Comparison of ENCODE assay signal across 32 mouse cellular contexts in the genomic region with DNA sequence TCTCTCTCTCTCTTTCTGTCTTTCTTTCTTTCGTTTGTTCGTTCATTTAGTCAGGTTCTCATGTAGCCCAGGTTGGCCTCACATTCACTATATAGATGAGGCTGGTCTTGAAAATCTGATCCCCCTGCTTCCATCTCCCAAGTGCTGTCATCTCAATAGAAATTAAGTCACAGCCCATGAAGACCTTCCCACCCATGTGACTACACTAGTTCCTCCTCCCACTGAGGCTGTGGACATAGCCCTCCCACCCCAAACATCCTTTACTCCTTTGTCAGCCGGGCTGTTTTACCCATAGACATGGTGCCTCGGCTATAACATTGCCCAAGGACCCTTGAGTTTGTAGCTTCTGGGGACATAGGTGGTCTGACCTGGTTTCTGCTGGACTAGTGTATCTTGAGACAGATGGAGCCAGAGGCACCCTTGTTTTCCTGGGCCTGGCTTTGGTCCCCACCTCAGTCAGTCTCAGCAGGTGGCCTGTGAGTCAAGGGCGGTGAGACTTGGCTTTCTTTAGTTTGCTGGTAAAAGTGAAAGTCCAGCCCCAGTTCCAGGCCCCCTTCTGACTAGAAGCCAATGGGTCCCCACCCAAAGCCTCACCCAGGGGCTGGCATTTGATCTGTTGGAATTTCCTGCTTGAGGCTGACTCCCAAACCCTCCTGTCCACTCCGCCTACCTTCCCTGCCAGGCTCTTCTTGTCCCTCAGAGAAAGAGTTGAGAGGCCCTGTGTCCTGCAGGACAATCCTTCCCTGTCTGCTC. TPM values are rescaled to one million over a fixed set of nuclear protein-coding genes. Genes with fewer than 3 reads are reported as not detected.
DNase-seq lines count a peak whose midpoint lies in the region; ATAC-seq and TF ChIP-seq lines count a peak whose summit lies in the region.
"Had no signal": no experiment of that assay in that cellular context is flagged by ENCODE, and none has a peak within 500 bp of the region (broad histone marks: within the 10 kb centered on the region; RNA-seq: fewer than 3 reads in every experiment).

No protein-coding gene starts in this region.

- TF ChIP-seq POLR2A in myocyte (IDR thresholded peaks at IDR 0.05; ENCODE audit: insufficient read length, low read depth) = no peak

- H3K9ac ChIP-seq in intestine, embryonic 16.5 days (ENCODE audit: low read depth, low read length) = no peak overlapping the region
- no peak overlapping the region for H3K9ac ChIP-seq in intestine, embryonic 15.5 days
- no peak overlapping the region for H3K9ac ChIP-seq in forebrain, embryonic 13.5 days
- H3K9ac ChIP-seq: forebrain, postnatal 0 days; heart, embryonic 13.5 days; kidney, embryonic 15.5 days; limb, embryonic 12.5 days; liver, embryonic 15.5 days; neural tube, embryonic 15.5 days; stomach, embryonic 15.5 days had no signal

- H3K36me3 ChIP-seq in intestine, embryonic 16.5 days (ENCODE audit: control insufficient read depth, insufficient read depth, low read length) = no peaks in the 10 kb centered on the region
- H3K36me3 ChIP-seq in intestine, embryonic 15.5 days = no peaks in the 10 kb centered on the region
- no peaks in the 10 kb centered on the region for H3K36me3 ChIP-seq in myocyte (ENCODE audit: control insufficient read depth, insufficient read depth)
- no peaks in the 10 kb centered on the region for H3K36me3 ChIP-seq in forebrain, embryonic 13.5 days (ENCODE audit: poor library complexity, severe bottlenecking)
- H3K36me3 ChIP-seq: heart, embryonic 13.5 days; hindbrain, embryonic 10.5 days; kidney, embryonic 15.5 days; limb, embryonic 12.5 days; liver, embryonic 15.5 days; neural tube, embryonic 15.5 days; stomach, embryonic 15.5 days had no signal

- peak; percentile 13; the same call in 1 of the 2 replicates for ATAC-seq in intestine, embryonic 16.5 days
- ATAC-seq in intestine, embryonic 15.5 days = no peak
- ATAC-seq in forebrain, embryonic 13.5 days = no peak
- ATAC-seq: forebrain, postnatal 0 days; hindbrain, embryonic 16.5 days; Patski had no signal

- WGBS in intestine, embryonic 16.5 days = 88% methylated on average over 6 of the region's 6 CpGs
- 81% methylated on average over 6 of the region's 6 CpGs for whole genome bisulfite sequencing in intestine, embryonic 15.5 days
- WGBS in forebrain, embryonic 13.5 days = 92% methylated on average over 6 of the region's 6 CpGs

- H3K4me2 ChIP-seq in intestine, embryonic 16.5 days (ENCODE audit: low read depth, low read length) = no peak overlapping the region
- H3K4me2 ChIP-seq in intestine, embryonic 15.5 days (replicated peaks) = no peak overlapping the region
- H3K4me2 ChIP-seq in myocyte (ENCODE audit: low read depth) = peak overlapping the region; percentile 44
- H3K4me2 ChIP-seq in forebrain, embryonic 13.5 days = no peak overlapping the region
- H3K4me2 ChIP-seq: heart, embryonic 13.5 days; kidney, embryonic 15.5 days; limb, embryonic 12.5 days; liver, embryonic 15.5 days; neural tube, embryonic 15.5 days; stomach, embryonic 15.5 days had no signal

- H3K4me3 ChIP-seq in intestine, embryonic 16.5 days (ENCODE audit: low read length) = no peak overlapping the region
- H3K4me3 ChIP-seq in intestine, embryonic 15.5 days (replicated peaks) = no peak overlapping the region
- no peak overlapping the region for H3K4me3 ChIP-seq in myocyte
- no peak overlapping the region for H3K4me3 ChIP-seq in forebrain, embryonic 13.5 days
- H3K4me3 ChIP-seq: heart, adult 2 months; heart, embryonic 13.5 days; hindbrain, embryonic 10.5 days; kidney, embryonic 15.5 days; left cerebral cortex, adult 2 months; limb, embryonic 12.5 days; liver, embryonic 15.5 days; neural tube, embryonic 15.5 days; stomach, embryonic 15.5 days had no signal

- H3ac ChIP-seq in myocyte (ENCODE audit: control insufficient read depth, insufficient read length) = no peak overlapping the region

- H3K79me2 ChIP-seq in myocyte (ENCODE audit: control insufficient read depth, insufficient read depth) = no peaks in the 10 kb centered on the region

- H3K4me1 ChIP-seq in intestine, embryonic 16.5 days (ENCODE audit: control insufficient read depth, insufficient read depth, low read length) = no peaks in the 10 kb centered on the region
- H3K4me1 ChIP-seq in intestine, embryonic 15.5 days (replicated peaks) = no peaks in the 10 kb centered on the region
- H3K4me1 ChIP-seq in forebrain, embryonic 13.5 days = no peaks in the 10 kb centered on the region
- H3K4me1 ChIP-seq: limb, embryonic 12.5 days; liver, embryonic 15.5 days; neural tube, embryonic 15.5 days; stomach, embryonic 15.5 days had no signal

- H3K27ac ChIP-seq in intestine, embryonic 16.5 days (ENCODE audit: low read length) = no peak overlapping the region
- H3K27ac ChIP-seq in intestine, embryonic 15.5 days = no peak overlapping the region
- no peak overlapping the region for H3K27ac ChIP-seq in forebrain, embryonic 13.5 days
- H3K27ac ChIP-seq: heart, embryonic 13.5 days; hindbrain, embryonic 10.5 days; kidney, embryonic 15.5 days; left cerebral cortex, adult 2 months; limb, embryonic 12.5 days; liver, embryonic 15.5 days; macrophage; neural tube, embryonic 15.5 days; stomach, embryonic 15.5 days had no signal

- DNase-seq in 3T3-L1 (ENCODE audit: low read depth, low spot score) (peak; percentile 20), ZHBTc4 (ENCODE audit: low read depth, low spot score) (peak; percentile 67)
- DNase-seq in kidney, adult 11 months = no peak
- no peak for DNase-seq in frontal cortex, postnatal 25 days (ENCODE audit: low spot score in 2 of 2)
- DNase-seq: adrenal gland, postnatal 14 days; cerebellum, adult 11 months; cerebellum, adult 9-10 months; cerebellum, postnatal 36 days; forebrain, postnatal 0 days; gastrocnemius, postnatal 14 days; heart, adult 2 months; kidney, postnatal 25 days; midbrain, embryonic 14.5 days; retina, postnatal 1 day; right cerebral cortex, postnatal 14 days; thymus, adult 18-20 months; thymus, postnatal 36 days had no signal

- no peaks in the 10 kb centered on the region for H3K27me3 ChIP-seq in intestine, embryonic 16.5 days (replicated peaks; ENCODE audit: control insufficient read depth, insufficient read depth, low read length)
- no peaks in the 10 kb centered on the region for H3K27me3 ChIP-seq in intestine, embryonic 15.5 days (replicated peaks)
- no peaks in the 10 kb centered on the region for H3K27me3 ChIP-seq in myocyte (ENCODE audit: control insufficient read depth, insufficient read depth, insufficient read length)
- H3K27me3 ChIP-seq in forebrain, embryonic 13.5 days = no peaks in the 10 kb centered on the region
- H3K27me3 ChIP-seq: heart, embryonic 13.5 days; kidney, embryonic 15.5 days; limb, embryonic 12.5 days; liver, embryonic 15.5 days; neural tube, embryonic 15.5 days; Patski; stomach, embryonic 15.5 days had no signal

- H3K9me3 ChIP-seq in intestine, embryonic 16.5 days (ENCODE audit: control insufficient read depth, low read length) = no peaks in the 10 kb centered on the region
- no peaks in the 10 kb centered on the region for H3K9me3 ChIP-seq in intestine, embryonic 15.5 days
- H3K9me3 ChIP-seq in forebrain, embryonic 13.5 days (replicated peaks) = no peaks in the 10 kb centered on the region
- H3K9me3 ChIP-seq: kidney, embryonic 15.5 days; liver, embryonic 15.5 days; neural tube, embryonic 15.5 days; stomach, embryonic 15.5 days had no signal

TF ChIP-seq in myocyte, 11 proteins besides CTCF, POLR2A, EP300 and RAD21:
- TF ChIP-seq REST (IDR thresholded peaks at IDR 0.05; ENCODE audit: insufficient read depth, insufficient read length) (no peak), MYOD1 (IDR thresholded peaks at IDR 0.05; ENCODE audit: control insufficient read depth in 1 of 3, insufficient read length in 2 of 3, low read depth in 2 of 3) (peak in 1 of 3 experiments; percentile 20)

RNA-seq across cellular contexts. Expression of a gene that starts 42.8 kb away (rescaled TPM):
- 59.3 and 72.2 TPM in 2 replicates for polyA plus RNA-seq in intestine, embryonic 16.5 days (2015; fragmentation: Nextera tagmentation; extraction: Ambion mirVana)
- 66.8 and 77.9 TPM in 2 replicates for polyA plus RNA-seq in intestine, embryonic 15.5 days (2015; fragmentation: Nextera tagmentation; extraction: Ambion mirVana)
- polyA plus RNA-seq in myocyte (2012; fragmentation: generic; extraction: Trizol) = 36.6 TPM
- polyA plus RNA-seq in forebrain, embryonic 13.5 days (2015; fragmentation: Nextera tagmentation; extraction: Ambion mirVana) = 111 and 131 TPM in 2 replicates

Comparison
In these comparisons a context has a peak if more than half of its experiments do, and no peak if none do; other contexts are left out.
1. DNase-seq: peak in 3T3-L1 (single experiment) and ZHBTc4 (single experiment); none in kidney, adult 11 months (single experiment) and frontal cortex, postnatal 25 days (0 of 2).